Mouse (Mus musculus) embryonic fibroblast, embryonic 13.5 days (primary cell): ENCODE data around the gene Sphk2. TPM values are rescaled to one million over a fixed set of nuclear protein-coding genes. Genes with fewer than 3 reads are reported as not detected.

Experiments used
- H3K27ac ChIP-seq: 2 replicates; pipeline ENCODE4 v1.5.1; 2012; ENCODE audit warnings: low read length, control low read depth, inconsistent platforms; ENCODE audit not compliant: insufficient read depth
- H3K4me1 ChIP-seq: 2 replicates; pipeline ENCODE4 v1.6.1; 2011; ENCODE audit warnings: low read length; ENCODE audit not compliant: control insufficient read depth, insufficient read depth
- H3K4me3 ChIP-seq: 2 replicates; pipeline ENCODE4 v1.5.1; 2011; ENCODE audit warnings: mild to moderate bottlenecking, control low read depth, low read length; ENCODE audit not compliant: insufficient read depth
- CTCF ChIP-seq: IDR thresholded peaks from 2 replicates; pipeline ENCODE4 v1.5.1; 2011; ENCODE audit warnings: mild to moderate bottlenecking, control low read depth, low read length, moderate library complexity, borderline replicate concordance; ENCODE audit not compliant: insufficient read depth
- POLR2A ChIP-seq: IDR thresholded peaks from 2 replicates; pipeline ENCODE4 v1.6.1; 2011; ENCODE audit warnings: low read depth, mild to moderate bottlenecking, control low read depth, low read length, moderate library complexity
- polyA plus RNA-seq: library from polyadenylated mRNA; stranded (reverse); fragments of >200 nt; gene quantifications from 2 replicates; pipeline ENCODE4 v1.2.4, GENCODE M21; 2011; ENCODE audit warnings: low read depth; ENCODE audit not compliant: missing spikeins, insufficient read length

The Sphk2 gene
- polyA plus RNA-seq, 1 experiment = 19.0 TPM

DNA sequence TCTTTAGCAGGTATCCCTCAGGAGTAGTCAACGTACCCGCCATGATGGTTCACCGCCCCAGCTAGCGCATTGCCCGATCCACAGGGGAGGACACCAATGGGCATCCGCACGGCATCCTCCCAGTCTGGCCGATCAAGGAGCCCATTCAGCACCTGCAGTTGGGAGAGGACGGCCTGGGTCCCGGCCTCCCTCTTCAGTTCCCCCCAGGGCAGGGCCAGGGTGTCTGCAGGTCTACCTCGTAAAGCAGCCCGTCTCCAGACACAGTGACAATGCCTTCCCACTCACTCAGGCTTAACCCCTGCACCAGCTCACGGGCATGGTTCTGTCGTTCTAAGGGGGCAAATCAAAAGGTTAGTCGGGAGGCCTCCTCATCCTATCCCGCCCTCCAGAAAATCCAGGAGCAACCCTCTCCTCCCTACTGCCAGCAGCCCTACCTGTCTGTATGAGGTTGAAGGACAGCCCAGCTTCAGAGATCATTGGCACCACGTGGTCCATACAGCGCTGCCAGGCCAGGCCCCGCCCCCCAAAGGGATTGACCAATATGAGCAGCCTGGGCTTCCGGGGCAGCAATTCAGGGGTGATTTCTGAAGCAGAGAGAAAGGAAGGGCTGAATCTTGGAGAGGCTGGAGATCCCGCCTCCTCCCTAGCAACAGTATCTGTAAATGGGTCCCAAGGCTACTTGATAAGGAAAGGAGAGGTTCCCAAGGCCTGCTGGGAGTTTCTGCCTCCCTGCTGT is 5.6 kb downstream of the Sphk2 start:
- peaks cover 9% of the 10 kb centered on the region for H3K4me1 ChIP-seq

GRCm38 (mm10) chr7:45711316-45712021 is 6.3 kb downstream of the Sphk2 start:
- no peak overlapping the region for H3K27ac ChIP-seq
- H3K4me1 ChIP-seq = peaks cover 11% of the 10 kb centered on the region

More for the DNA sequence above, 5.6 kb downstream of the Sphk2 start:
- no peak overlapping the region for H3K27ac ChIP-seq
- TF ChIP-seq POLR2A = no peak
- no peak for TF ChIP-seq CTCF
- H3K4me3 ChIP-seq = no peak overlapping the region

GRCm38 (mm10) chr7:45710477-45711191 is 7.2 kb downstream of the Sphk2 start:
- Histone ChIP-seq H3K27ac (no peak overlapping the region), H3K4me1 (peaks cover 8% of the 10 kb centered on the region), H3K4me3 (no peak overlapping the region)
- TF ChIP-seq CTCF (no peak), POLR2A (peak; percentile 33; the same call in 1 of the 2 replicates)

More at GRCm38 (mm10) chr7:45711316-45712021, 6.3 kb downstream of the Sphk2 start:
- TF ChIP-seq POLR2A (no peak; the same call in 1 of the 2 replicates), CTCF (no peak)
- H3K4me3 ChIP-seq = no peak overlapping the region

DNA sequence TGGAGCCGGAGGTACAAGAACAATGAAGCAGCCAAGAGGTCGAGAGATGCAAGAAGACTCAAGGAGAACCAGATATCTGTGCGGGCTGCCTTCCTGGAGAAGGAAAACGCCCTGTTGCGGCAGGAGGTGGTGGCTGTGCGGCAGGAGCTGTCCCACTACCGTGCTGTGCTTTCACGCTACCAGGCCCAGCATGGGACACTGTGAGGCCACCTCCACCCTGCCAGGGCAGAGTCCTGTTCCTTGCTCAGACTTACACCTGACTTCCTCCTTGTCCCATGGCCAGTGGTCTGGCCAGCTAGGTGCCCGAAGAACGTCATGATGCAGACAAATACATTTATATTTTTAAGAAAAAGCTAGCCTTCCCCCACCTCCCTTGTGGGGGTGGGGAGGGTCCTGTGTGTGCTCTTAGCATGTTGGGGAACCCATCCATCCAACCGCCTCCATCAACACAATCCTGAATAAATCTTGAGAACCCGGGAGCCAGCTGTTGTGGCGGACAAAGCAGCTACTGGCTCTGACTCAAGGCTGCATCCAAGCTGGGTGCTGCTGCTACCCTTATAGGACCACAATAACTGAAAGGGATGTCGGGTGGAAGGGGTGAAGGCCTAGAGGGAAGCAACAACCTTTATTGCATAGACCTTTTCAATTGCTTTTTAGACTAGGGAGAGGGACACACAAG is 8.0 kb downstream of the Sphk2 start:
- Histone ChIP-seq H3K27ac (no peak overlapping the region), H3K4me1 (peaks cover 8% of the 10 kb centered on the region), H3K4me3 (no peak overlapping the region)
- TF ChIP-seq POLR2A (peak; percentile 34; the same call in 1 of the 2 replicates), CTCF (no peak)

DNA sequence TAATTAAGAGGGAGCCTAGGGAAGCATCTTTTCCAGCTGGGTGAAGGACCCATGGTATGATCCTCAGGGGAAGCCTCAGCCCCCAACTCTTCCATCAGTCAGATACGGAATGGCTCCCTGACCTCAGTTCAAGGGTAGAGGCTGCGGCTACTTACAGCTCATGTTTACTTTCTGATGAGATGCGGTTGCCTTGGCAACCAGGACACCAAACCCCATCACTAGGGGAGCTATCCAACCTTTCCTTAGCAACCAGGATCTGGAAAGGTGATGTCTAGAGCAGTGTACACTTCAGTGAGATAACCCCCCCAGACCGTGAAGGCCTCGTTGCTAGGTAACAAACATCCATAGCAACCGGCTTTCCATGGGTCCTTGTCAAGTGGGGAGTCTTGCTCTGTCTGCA is 8.8 kb downstream of the Sphk2 start:
- Histone ChIP-seq H3K4me1 (peaks cover 8% of the 10 kb centered on the region), H3K4me3 (no peak overlapping the region), H3K27ac (no peak overlapping the region)
- no peak for TF ChIP-seq CTCF
- TF ChIP-seq POLR2A = peak; percentile 32; the same call in 1 of the 2 replicates

DNA sequence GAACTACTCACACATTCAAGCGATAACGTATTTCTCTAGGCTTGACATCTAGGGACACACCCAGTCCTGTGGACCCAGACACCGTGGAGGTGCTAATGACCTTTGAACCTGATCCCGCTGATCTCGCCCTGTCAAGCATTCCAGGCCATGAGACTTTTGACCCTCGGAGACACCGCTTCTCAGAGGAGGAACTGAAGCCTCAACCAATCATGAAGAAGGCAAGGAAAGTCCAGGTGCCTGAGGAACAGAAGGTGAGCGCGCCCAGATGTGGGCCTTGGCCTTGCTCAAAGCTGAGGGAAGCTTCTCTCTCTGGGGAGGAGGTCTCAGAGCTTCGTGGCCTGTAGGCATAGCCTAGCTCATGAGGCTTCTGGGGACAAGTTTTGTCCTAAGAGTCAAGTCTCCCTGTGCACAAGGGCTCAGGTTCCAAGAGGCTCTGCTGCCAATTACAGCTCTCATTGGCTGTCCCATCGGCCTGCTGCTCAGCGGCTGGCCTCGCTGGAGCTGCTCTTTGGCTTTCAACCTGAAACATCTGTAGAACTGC is 9.5 kb downstream of the Sphk2 start:
- H3K4me1 ChIP-seq = peaks cover 8% of the 10 kb centered on the region
- H3K27ac ChIP-seq = peak overlapping the region; percentile 84
- no peak overlapping the region for H3K4me3 ChIP-seq
- TF ChIP-seq CTCF (no peak), POLR2A (no peak)

- Histone ChIP-seq H3K4me3 (peak overlapping the region; percentile 15), H3K4me1 (peaks cover 8% of the 10 kb centered on the region), H3K27ac (peak overlapping the region; percentile 93)
- TF ChIP-seq CTCF (no peak), POLR2A (peak; percentile 61)
Observed at GRCm38 (mm10) chr7:45707375-45707967, 10.3 kb downstream of the Sphk2 start.

DNA sequence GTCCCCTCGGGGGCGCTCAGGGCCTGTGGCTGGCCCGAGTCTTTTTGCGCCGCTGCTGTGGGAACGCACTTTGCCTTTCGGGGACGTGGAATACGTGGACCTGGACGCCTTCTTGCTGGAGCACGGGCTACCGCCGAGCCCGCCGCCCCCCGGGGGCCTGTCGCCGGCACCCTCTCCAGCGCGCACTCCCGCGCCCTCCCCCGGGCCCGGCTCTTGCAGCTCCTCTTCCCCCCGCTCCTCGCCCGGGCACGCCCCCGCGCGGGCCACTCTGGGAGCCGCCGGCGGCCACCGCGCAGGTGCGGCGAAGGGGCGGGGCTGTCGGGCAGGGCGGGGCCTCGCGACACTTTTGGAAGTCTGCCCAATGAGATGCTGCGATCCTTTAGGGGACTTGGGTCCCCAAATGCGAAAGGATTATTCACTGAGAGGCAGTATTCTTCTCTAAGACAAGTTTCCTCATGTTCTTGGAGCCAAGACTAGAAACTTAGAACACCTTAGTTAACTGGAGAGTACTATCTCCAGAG is 11.0 kb downstream of the Sphk2 start:
- Histone ChIP-seq H3K4me3 (peak overlapping the region; percentile 61), H3K4me1 (peaks cover 8% of the 10 kb centered on the region), H3K27ac (peak overlapping the region; percentile 93)
- TF ChIP-seq CTCF = no peak
- TF ChIP-seq POLR2A = peak; percentile 20
